Mouse (Mus musculus) liver, adult 2 months (tissue): Measurements from ENCODE around the gene Ptprn2. TPM values are rescaled to one million over a fixed set of nuclear protein-coding genes. Genes with fewer than 3 reads are reported as not detected.

Source experiments
- DNase-seq: peaks from one replicate; pipeline ENCODE4 v3.0.0-alpha.2; 2011; ENCODE audit warnings: low read depth, low spot score; ENCODE audit errors: extremely low read depth
- H3K27ac ChIP-seq: fragments of 200-500 bp; replicated peaks from 2 replicates; pipeline ENCODE4 v1.5.1; 2012; ENCODE audit warnings: low read depth, mild to moderate bottlenecking, control low read depth, inconsistent platforms, low read length; ENCODE audit not compliant: insufficient read depth
- H3K27me3 ChIP-seq: fragments of 200-500 bp; 2 replicates; pipeline ENCODE4 v1.6.1; 2012; ENCODE audit warnings: mild to moderate bottlenecking, moderate library complexity, low read length, inconsistent platforms; ENCODE audit not compliant: control insufficient read depth, insufficient read depth
- H3K36me3 ChIP-seq: fragments of 200-500 bp; 2 replicates; pipeline ENCODE4 v1.6.1; 2012; ENCODE audit warnings: low read length, inconsistent platforms; ENCODE audit not compliant: control insufficient read depth, insufficient read depth
- H3K4me1 ChIP-seq: fragments of 200-500 bp; 2 replicates; pipeline ENCODE4 v1.6.1; 2011; ENCODE audit warnings: low read length; ENCODE audit not compliant: control insufficient read depth, insufficient read depth
- H3K4me3 ChIP-seq: fragments of 200-500 bp; 2 replicates; pipeline ENCODE4 v1.5.1; 2011; ENCODE audit warnings: low read depth, mild to moderate bottlenecking, control low read depth, low read length, moderate library complexity; ENCODE audit not compliant: insufficient read depth
- H3K79me2 ChIP-seq: fragments of 200-500 bp; 2 replicates; pipeline ENCODE4 v1.6.1; 2012; ENCODE audit warnings: inconsistent platforms, mild to moderate bottlenecking, low read length, moderate library complexity; ENCODE audit not compliant: control insufficient read depth, insufficient read depth
- H3K9ac ChIP-seq: fragments of 200-500 bp; 2 replicates; pipeline ENCODE4 v1.6.1; 2012; ENCODE audit warnings: low read depth, mild to moderate bottlenecking, control low read depth, inconsistent platforms, low read length
- CTCF ChIP-seq: fragments of 200-500 bp; IDR thresholded peaks from 2 replicates; pipeline ENCODE4 v1.5.1; 2011; ENCODE audit warnings: low read depth, low read length, control low read depth
- POLR2A ChIP-seq: fragments of 200-500 bp; IDR thresholded peaks from 2 replicates; pipeline ENCODE4 v1.6.1; 2011; ENCODE audit warnings: low read length, control low read depth; ENCODE audit not compliant: insufficient read depth; ENCODE audit errors: extremely low read depth
- WGBS: fragments of 180-500 bp; shearing (Covaris S2); methylation state at CpG from one replicate; pipeline ENCODE4 v1.1.7; 2018; 5-methylcytosine and 5-hydroxymethylcytosine counted together
- polyA plus RNA-seq: library from polyadenylated mRNA; depleted of rRNA; stranded (reverse); fragments of >200 nt; gene quantifications from 2 replicates; pipeline ENCODE4 v1.2.3, GENCODE M21; 2012
- total RNA-seq: library from RNA; depleted of rRNA; stranded (reverse); fragments of >200 nt; gene quantifications from 2 replicates; pipeline ENCODE4 v1.2.3, GENCODE M21; 2014

Gene Ptprn2
- total and polyA plus RNA-seq, 2 experiments: 0.06 TPM; not detected in 1

- Histone ChIP-seq H3K4me1 (peaks cover 2% of the 10 kb centered on the region; the same call in 1 of the 2 replicates), H3K4me3 (no peak overlapping the region), H3K79me2 (no peaks in the 10 kb centered on the region), H3K36me3 (no peaks in the 10 kb centered on the region), H3K27me3 (0 out of 2 replicates have a peak, but pooled peaks cover 2% of the 10 kb centered on the region), H3K9ac (no peak overlapping the region), H3K27ac (no peak overlapping the region)
- TF ChIP-seq CTCF (no peak), POLR2A (no peak)
- 80% methylated on average over 3 of the region's 3 CpGs for WGBS
- DNase-seq: no peak
Measured at GRCm38 (mm10) chr12:116628992-116629391, 143.5 kb downstream of the Ptprn2 start.

- Histone ChIP-seq H3K27me3 (no peaks in the 10 kb centered on the region), H3K36me3 (no peaks in the 10 kb centered on the region), H3K27ac (no peak overlapping the region), H3K4me1 (no peaks in the 10 kb centered on the region), H3K79me2 (no peaks in the 10 kb centered on the region), H3K4me3 (no peak overlapping the region), H3K9ac (no peak overlapping the region)
- TF ChIP-seq POLR2A (no peak), CTCF (no peak)
- 68% methylated on average over 2 of the region's 2 CpGs for WGBS
- no peak for DNase-seq
Measured at GRCm38 (mm10) chr12:116637498-116637897, 152.0 kb downstream of the Ptprn2 start.

GRCm38 (mm10) chr12:116640871-116641270, 155.4 kb downstream of the Ptprn2 start:
- H3K27me3 ChIP-seq: no peaks in the 10 kb centered on the region
- 18% methylated on average over 4 of the region's 4 CpGs for WGBS
- no peak overlapping the region for H3K4me3 ChIP-seq
- H3K36me3 ChIP-seq: no peaks in the 10 kb centered on the region
- H3K79me2 ChIP-seq: no peaks in the 10 kb centered on the region
- no peak for DNase-seq
- no peak for TF ChIP-seq POLR2A
- no peak for TF ChIP-seq CTCF
- no peak overlapping the region for H3K27ac ChIP-seq
- no peak overlapping the region for H3K9ac ChIP-seq
- no peaks in the 10 kb centered on the region for H3K4me1 ChIP-seq

- 31% methylated on average over 14 of the region's 14 CpGs for WGBS
- Histone ChIP-seq H3K36me3 (no peaks in the 10 kb centered on the region), H3K4me3 (no peak overlapping the region), H3K79me2 (no peaks in the 10 kb centered on the region), H3K27me3 (no peaks in the 10 kb centered on the region), H3K9ac (no peak overlapping the region), H3K27ac (no peak overlapping the region), H3K4me1 (no peaks in the 10 kb centered on the region)
- TF ChIP-seq CTCF (no peak), POLR2A (no peak)
- no peak for DNase-seq
Measured at GRCm38 (mm10) chr12:116641339-116642190, 156.0 kb downstream of the Ptprn2 start.

GRCm38 (mm10) chr12:116642191-116642549, 156.7 kb downstream of the Ptprn2 start:
- 84% methylated on average over 4 of the region's 4 CpGs for WGBS
- H3K27ac ChIP-seq: no peak overlapping the region
- no peaks in the 10 kb centered on the region for H3K79me2 ChIP-seq
- H3K36me3 ChIP-seq: no peaks in the 10 kb centered on the region
- no peak overlapping the region for H3K4me3 ChIP-seq
- no peaks in the 10 kb centered on the region for H3K4me1 ChIP-seq
- no peak for DNase-seq
- H3K27me3 ChIP-seq: no peaks in the 10 kb centered on the region
- TF ChIP-seq CTCF (no peak), POLR2A (no peak)
- H3K9ac ChIP-seq: no peak overlapping the region

GRCm38 (mm10) chr12:116646771-116647170, 161.3 kb downstream of the Ptprn2 start:
- H3K4me1 ChIP-seq: no peaks in the 10 kb centered on the region
- no peak overlapping the region for H3K9ac ChIP-seq
- H3K4me3 ChIP-seq: no peak overlapping the region
- no peak for DNase-seq
- H3K36me3 ChIP-seq: no peaks in the 10 kb centered on the region
- TF ChIP-seq CTCF (no peak), POLR2A (no peak)
- no peaks in the 10 kb centered on the region for H3K27me3 ChIP-seq
- H3K79me2 ChIP-seq: no peaks in the 10 kb centered on the region
- no peak overlapping the region for H3K27ac ChIP-seq
